9 mouse cellular contexts compared by ENCODE assay signal in the genomic region with DNA sequence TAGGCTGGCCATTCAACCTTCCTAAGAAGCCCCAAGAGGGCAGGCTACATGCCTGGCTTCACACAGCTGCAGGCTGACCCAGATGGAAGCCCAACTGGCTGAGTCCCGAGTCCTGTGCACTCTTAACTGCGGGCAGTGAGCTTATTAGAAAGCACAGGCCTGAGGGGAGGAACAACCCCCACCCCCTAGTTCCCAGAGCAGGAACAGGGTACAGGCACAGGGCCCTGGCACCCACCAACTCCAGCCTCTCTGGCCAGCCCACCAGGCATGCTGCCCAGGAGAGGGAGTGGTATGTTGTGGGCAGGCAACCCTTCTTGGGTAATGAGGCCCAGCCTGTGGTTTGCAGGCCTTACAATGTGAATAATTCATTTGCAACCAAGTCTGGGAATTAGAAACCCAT. TPM values are rescaled to one million over a fixed set of nuclear protein-coding genes. Genes with fewer than 3 reads are reported as not detected.
DNase-seq lines count a peak whose midpoint lies in the region; ATAC-seq and TF ChIP-seq lines count a peak whose summit lies in the region.
"Had no signal": no experiment of that assay in that cellular context is flagged by ENCODE, and none has a peak within 500 bp of the region (broad histone marks: within the 10 kb centered on the region; RNA-seq: fewer than 3 reads in every experiment).

No protein-coding gene starts in this region.

- ATAC-seq in neural tube, embryonic 14.5 days (ENCODE audit: low read depth): peak; percentile 28; the same call in 1 of the 2 replicates
- ATAC-seq in liver, postnatal 0 days: no peak

- no peak for TF ChIP-seq EP300 in liver, postnatal 0 days (IDR thresholded peaks at IDR 0.05; ENCODE audit: low read depth)

- H3K27me3 ChIP-seq in neural tube, embryonic 14.5 days (ENCODE audit: control insufficient read depth, insufficient read depth, low read length): no peaks in the 10 kb centered on the region
- no peaks in the 10 kb centered on the region for H3K27me3 ChIP-seq in liver, postnatal 0 days (ENCODE audit: insufficient read depth, low read length)

- DNase-seq in cerebellum, postnatal 10 days: peak; percentile 69 to 86
- DNase-seq in cerebellum, adult 8-10 months: no peak
- peak; percentile 76 for DNase-seq in 3T3-L1 (ENCODE audit: low read depth, low spot score)
- DNase-seq in frontal cortex, adult 2 months (ENCODE audit: extremely low spot score in 1 of 2, low spot score in 1 of 2): peak; percentile 54 to 63
- DNase-seq in layer of hippocampus, adult 2 months (ENCODE audit: low spot score in 2 of 2): peak; percentile 73 to 82
- no peak for DNase-seq in liver, postnatal 0 days
- no peak for DNase-seq in cerebellum, adult 18-20 months

- no peak overlapping the region for H3K4me3 ChIP-seq in layer of hippocampus, adult 2 months
- no peak overlapping the region for H3K4me3 ChIP-seq in neural tube, embryonic 14.5 days (ENCODE audit: low read depth, low read length)
- no peak overlapping the region for H3K4me3 ChIP-seq in liver, postnatal 0 days (ENCODE audit: low read depth, low read length)
- H3K4me3 ChIP-seq: neural tube, embryonic 12.5 days had no signal

- peak overlapping the region; percentile 69; the same call in 1 of the 2 replicates for H3K27ac ChIP-seq in layer of hippocampus, adult 2 months
- no peak overlapping the region for H3K27ac ChIP-seq in neural tube, embryonic 14.5 days (ENCODE audit: low read depth, low read length)
- no peak overlapping the region; the same call in 1 of the 2 replicates for H3K27ac ChIP-seq in liver, postnatal 0 days (ENCODE audit: low read depth)
- H3K27ac ChIP-seq: neural tube, embryonic 12.5 days had no signal

- no peak overlapping the region for H3K4me2 ChIP-seq in neural tube, embryonic 14.5 days (ENCODE audit: low read depth, low read length)
- H3K4me2 ChIP-seq in liver, postnatal 0 days (ENCODE audit: low read depth, low read length): no peak overlapping the region
- H3K4me2 ChIP-seq: neural tube, embryonic 12.5 days had no signal

- H3K36me3 ChIP-seq in neural tube, embryonic 14.5 days (ENCODE audit: control insufficient read depth, insufficient read depth, low read length): no peaks in the 10 kb centered on the region
- H3K36me3 ChIP-seq in liver, postnatal 0 days (replicated peaks; ENCODE audit: insufficient read depth, low read length): no peaks in the 10 kb centered on the region
- H3K36me3 ChIP-seq: neural tube, embryonic 12.5 days had no signal

- TF ChIP-seq CTCF in layer of hippocampus, adult 2 months (conservative IDR thresholded peaks at IDR 0.05): no peak
- TF ChIP-seq CTCF in liver, postnatal 0 days (IDR thresholded peaks at IDR 0.05; ENCODE audit: low read depth): no peak

- no peaks in the 10 kb centered on the region for H3K9me3 ChIP-seq in neural tube, embryonic 14.5 days (ENCODE audit: control insufficient read depth, low read length)
- no peaks in the 10 kb centered on the region for H3K9me3 ChIP-seq in liver, postnatal 0 days (ENCODE audit: low read length)
- H3K9me3 ChIP-seq: neural tube, embryonic 12.5 days had no signal

- 36% methylated on average over 2 of the region's 2 CpGs for WGBS in neural tube, embryonic 14.5 days
- WGBS in liver, postnatal 0 days (ENCODE audit: insufficient replicate concordance): 77% methylated on average over 2 of the region's 2 CpGs

- H3K4me1 ChIP-seq in neural tube, embryonic 14.5 days (ENCODE audit: control insufficient read depth, insufficient read depth, low read length): peaks cover 16% of the 10 kb centered on the region; the same call in 1 of the 2 replicates
- peaks cover 16% of the 10 kb centered on the region for H3K4me1 ChIP-seq in liver, postnatal 0 days (ENCODE audit: insufficient read depth)

- no peak overlapping the region for H3K9ac ChIP-seq in neural tube, embryonic 14.5 days (replicated peaks; ENCODE audit: low read depth, low read length)
- no peak overlapping the region for H3K9ac ChIP-seq in liver, postnatal 0 days (replicated peaks)
- H3K9ac ChIP-seq: neural tube, embryonic 12.5 days had no signal

RNA-seq across cellular contexts. Expression of a gene that starts 7.1 kb away (rescaled TPM):
- 1.7 and 2.0 TPM in 2 replicates for polyA plus RNA-seq in frontal cortex, adult 2 months (2012; rRNA removed)
- 1 to 10 TPM; 3.7 to 3.9 TPM for total RNA-seq in layer of hippocampus, adult 2 months (2021)
- polyA plus RNA-seq in neural tube, embryonic 14.5 days (2014; fragmentation: Nextera tagmentation; extraction: Ambion mirVana): 2.6 and 3.4 TPM in 2 replicates
- 0.16 and 0.19 TPM in 2 replicates for polyA plus RNA-seq in liver, postnatal 0 days (2015; fragmentation: Nextera tagmentation; extraction: Ambion mirVana)

Comparison
In these comparisons a context has a peak if more than half of its experiments do, and no peak if none do; other contexts are left out.
1. DNase-seq: peak in cerebellum, postnatal 10 days (2 of 2), 3T3-L1 (single experiment), frontal cortex, adult 2 months (2 of 2) and layer of hippocampus, adult 2 months (2 of 2); none in cerebellum, adult 8-10 months (single experiment), liver, postnatal 0 days (single experiment) and cerebellum, adult 18-20 months (0 of 2).